ENCODE assay signal across 8 mouse cellular contexts in genomic region chr9:55937664-55938617, GRCm38 (mm10). TPM values are rescaled to one million over a fixed set of nuclear protein-coding genes. Genes with fewer than 3 reads are reported as not detected.
A peak's percentile ranks its signal among the peaks of the same experiment; 100 is the strongest.
DNase-seq lines count a peak whose midpoint lies in the region; ATAC-seq lines count a peak whose summit lies in the region.

TSS of gene Scaper (minus strand) at chr9:55938119.

- no peaks in the 10 kb centered on the region for H3K27me3 ChIP-seq in heart, embryonic 14.5 days (ENCODE audit: control insufficient read depth, insufficient read depth, low read length)
- no peaks in the 10 kb centered on the region for H3K27me3 ChIP-seq in liver, embryonic 13.5 days
- H3K27me3 ChIP-seq in stomach, embryonic 16.5 days (ENCODE audit: control insufficient read depth, insufficient read depth, low read length) = no peaks in the 10 kb centered on the region

- H3K4me2 ChIP-seq in heart, embryonic 14.5 days (ENCODE audit: low read length) = peak within 1 kb of the TSS; percentile 74
- H3K4me2 ChIP-seq in liver, embryonic 13.5 days = peak within 1 kb of the TSS; percentile 97
- peak within 1 kb of the TSS; percentile 61 for H3K4me2 ChIP-seq in stomach, embryonic 16.5 days (ENCODE audit: low read depth, low read length)

- ATAC-seq in heart, embryonic 14.5 days (ENCODE audit: insufficient number of reproducible peaks, insufficient read depth, low FRiP score, low read depth) = peak; percentile 99
- peak; percentile 97 for ATAC-seq in liver, embryonic 13.5 days (ENCODE audit: low read depth)
- ATAC-seq in stomach, embryonic 16.5 days (ENCODE audit: insufficient read depth, low FRiP score) = peak; percentile 98

- H3K9me3 ChIP-seq in heart, embryonic 14.5 days (ENCODE audit: control insufficient read depth, low read length) = no peaks in the 10 kb centered on the region
- H3K9me3 ChIP-seq in liver, embryonic 13.5 days (replicated peaks) = no peaks in the 10 kb centered on the region
- H3K9me3 ChIP-seq in stomach, embryonic 16.5 days (replicated peaks; ENCODE audit: control insufficient read depth, low read length) = no peaks in the 10 kb centered on the region

- peaks cover 3% of the 10 kb centered on the region; the same call in 1 of the 2 replicates for H3K4me1 ChIP-seq in brown adipose tissue, adult 24 weeks (ENCODE audit: control insufficient read depth, insufficient read depth, insufficient read length, low read length)
- H3K4me1 ChIP-seq in heart, embryonic 14.5 days (ENCODE audit: control insufficient read depth in 2 of 2, insufficient read depth in 2 of 2, low read length in 2 of 2) = peaks cover 0 to 13% of the 10 kb centered on the region in 2 experiments; a peak in 1 of 4 replicates
- peaks cover 25% of the 10 kb centered on the region for H3K4me1 ChIP-seq in liver, embryonic 13.5 days (replicated peaks)
- no peaks in the 10 kb centered on the region; the same call in 1 of the 2 replicates for H3K4me1 ChIP-seq in stomach, embryonic 16.5 days (ENCODE audit: control insufficient read depth, insufficient read depth, low read length)

- peak within 1 kb of the TSS; percentile 78 for H3K9ac ChIP-seq in heart, embryonic 14.5 days (ENCODE audit: low read length)
- H3K9ac ChIP-seq in liver, embryonic 13.5 days = peak within 1 kb of the TSS; percentile 87
- peak within 1 kb of the TSS; percentile 84 for H3K9ac ChIP-seq in stomach, embryonic 16.5 days (ENCODE audit: low read length)

- DNase-seq in CD4-positive, CD25-positive, alpha-beta regulatory T cell, adult 2 months (ENCODE audit: low read depth, low spot score) = peak; percentile 97
- DNase-seq in fat pad, adult 2 months (ENCODE audit: extremely low read depth, low read depth, low spot score) = peak; percentile 31
- peak; percentile 95 for DNase-seq in kidney, postnatal 14 days
- DNase-seq in liver, embryonic 13.5 days = peak; percentile 85
- peak; percentile 96 for DNase-seq in neural tube, embryonic 10.5 days (ENCODE audit: extremely low spot score, low spot score)

- no peaks in the 10 kb centered on the region for H3K36me3 ChIP-seq in heart, embryonic 14.5 days (ENCODE audit: control insufficient read depth, insufficient read depth, low read length)
- H3K36me3 ChIP-seq in liver, embryonic 13.5 days = no peaks in the 10 kb centered on the region
- H3K36me3 ChIP-seq in stomach, embryonic 16.5 days (ENCODE audit: control insufficient read depth, insufficient read depth, low read length) = no peaks in the 10 kb centered on the region

- H3K4me3 ChIP-seq in brown adipose tissue, adult 24 weeks (ENCODE audit: insufficient read depth, low read depth, low read length) = peak within 1 kb of the TSS; percentile 94
- peak within 1 kb of the TSS; percentile 64 to 71 for H3K4me3 ChIP-seq in heart, embryonic 14.5 days (ENCODE audit: control insufficient read depth in 1 of 2, insufficient read depth in 1 of 2, low read depth in 1 of 2, low read length in 2 of 2)
- H3K4me3 ChIP-seq in liver, embryonic 13.5 days (replicated peaks) = peak within 1 kb of the TSS; percentile 80
- peak within 1 kb of the TSS; percentile 70 for H3K4me3 ChIP-seq in stomach, embryonic 16.5 days (replicated peaks; ENCODE audit: low read length)

- peak within 1 kb of the TSS; percentile 76 for H3K27ac ChIP-seq in brown adipose tissue, adult 24 weeks (replicated peaks; ENCODE audit: low read depth, low read length)
- H3K27ac ChIP-seq in heart, embryonic 14.5 days (replicated peaks in 1 of 2; ENCODE audit: control insufficient read depth in 1 of 2, insufficient read depth in 1 of 2, low read depth in 2 of 2, low read length in 2 of 2) = peak within 1 kb of the TSS; percentile 70 to 77
- peak within 1 kb of the TSS; percentile 77 for H3K27ac ChIP-seq in liver, embryonic 13.5 days
- H3K27ac ChIP-seq in stomach, embryonic 16.5 days (ENCODE audit: low read length) = peak within 1 kb of the TSS; percentile 71

- WGBS in heart, embryonic 14.5 days = under 1% methylated on average over 58 of the region's 60 CpGs
- WGBS in liver, embryonic 13.5 days (ENCODE audit: insufficient replicate concordance) = under 1% methylated on average over 60 of the region's 60 CpGs
- 1% methylated on average over 54 of the region's 60 CpGs for WGBS in stomach, embryonic 16.5 days

RNA-seq across cellular contexts. Expression of gene Scaper, which starts in this region (rescaled TPM):
- polyA plus RNA-seq in brown adipose tissue, adult 24 weeks (2012; ENCODE audit: insufficient read depth, insufficient read length, missing spikeins) = 4.4 and 6.1 TPM in 2 replicates
- 8.8 and 9.0 TPM in 2 replicates for polyA plus RNA-seq in heart, embryonic 14.5 days (2014; fragmentation: Nextera tagmentation; extraction: Ambion mirVana)
- 1.9 TPM in 2 replicates for polyA plus RNA-seq in liver, embryonic 13.5 days (2015; fragmentation: Nextera tagmentation; extraction: Ambion mirVana)
- 9.2 and 9.7 TPM in 2 replicates for polyA plus RNA-seq in stomach, embryonic 16.5 days (2015; fragmentation: Nextera tagmentation; extraction: Ambion mirVana)

Comparison
In these comparisons a context has a peak if more than half of its experiments do, and no peak if none do; other contexts are left out.
1. Peak in every context shown above with its lines: DNase-seq, ATAC-seq, H3K4me3 ChIP-seq and H3K27ac ChIP-seq.
2. DNase-seq: peak in every context shown above with its lines; median percentile 97 in CD4-positive, CD25-positive, alpha-beta regulatory T cell, adult 2 months; 96 in neural tube, embryonic 10.5 days; 95 in kidney, postnatal 14 days; 85 in liver, embryonic 13.5 days; 31 in fat pad, adult 2 months.